Mouse (Mus musculus) liver, embryonic 14.5 days (tissue): Measurements from ENCODE around the gene Slc9a1.

Source experiments
- CTCF ChIP-seq: IDR thresholded peaks from 2 replicates; pipeline ENCODE4 v1.5.1; 2016; ENCODE audit warnings: antibody characterized with exemption, low read depth, control low read depth
- EP300 ChIP-seq: IDR thresholded peaks from 2 replicates; pipeline ENCODE4 v1.6.1; 2016; ENCODE audit warnings: antibody characterized with exemption, low read depth

DNA sequence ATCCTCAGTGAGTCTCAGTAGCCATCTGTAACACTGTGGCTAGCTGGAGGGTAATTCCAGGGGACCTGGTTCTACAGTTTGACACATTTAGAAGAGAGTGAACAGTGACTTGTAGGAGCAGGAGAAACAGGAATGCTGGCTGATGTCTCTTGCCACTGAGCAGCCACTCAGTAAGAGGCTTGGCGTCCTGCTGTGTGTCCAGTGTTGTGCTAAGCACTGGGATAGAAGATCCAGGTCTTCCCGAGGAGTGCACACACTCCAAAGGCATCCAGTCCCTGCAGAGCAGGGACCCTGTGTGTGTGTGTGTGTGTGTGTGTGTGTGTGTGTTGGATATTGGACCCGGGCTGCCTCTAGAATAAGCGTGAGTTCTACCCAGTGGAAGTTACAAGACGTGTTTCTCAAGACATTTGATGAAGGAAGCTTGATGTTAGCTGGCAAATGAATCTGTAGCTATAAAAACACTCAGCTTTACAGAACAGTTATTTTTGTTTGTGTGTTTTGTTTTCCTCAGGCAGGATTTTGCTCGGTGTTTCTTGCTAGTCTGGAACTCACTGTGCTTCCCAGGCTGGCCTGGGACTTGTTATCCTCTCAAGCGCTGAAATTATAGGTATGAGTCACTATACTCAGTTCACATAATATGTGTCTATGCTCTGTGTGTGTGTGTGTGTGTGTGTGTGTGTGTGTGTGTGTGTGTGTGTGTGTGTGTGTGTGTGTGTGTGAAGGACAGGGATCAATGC lies 16.7 kb downstream of the Slc9a1 start:
- TF ChIP-seq CTCF = no peak
- TF ChIP-seq EP300 = no peak
